Mouse (Mus musculus) olfactory bulb, adult 2 months (tissue): ENCODE measurements around the gene Lias.

Source experiments
- CTCF ChIP-seq: fragments of 200-500 bp; IDR thresholded peaks from 2 replicates; pipeline ENCODE4 v1.5.1; 2012; ENCODE audit warnings: low read depth, mild to moderate bottlenecking, low read length, moderate library complexity; ENCODE audit not compliant: insufficient read depth
- POLR2A ChIP-seq: fragments of 200-500 bp; IDR thresholded peaks from 2 replicates; pipeline ENCODE4 v1.6.1; 2012; ENCODE audit warnings: mild to moderate bottlenecking, low read depth, low read length, moderate library complexity; ENCODE audit not compliant: insufficient read depth

- no peak for TF ChIP-seq CTCF
- no peak for TF ChIP-seq POLR2A
Observed at GRCm38 (mm10) chr5:65394425-65394824, 3.1 kb downstream of the Lias start.
